Mouse (Mus musculus): ENCODE results near the gene Nol12.

Nol12 gene

GRCm38 (mm10) chr15:78948152-78948725 lies 13.5 kb downstream of the Nol12 start:
- DNase-seq (ENCODE audit: low spot score in 2 of 2), result no peak

- DNase-seq (ENCODE audit: low spot score in 2 of 2), result no peak
Observed at GRCm38 (mm10) chr15:78948883-78949282, 14.2 kb downstream of the Nol12 start.

- no peak for DNase-seq (ENCODE audit: low spot score in 2 of 2)
Observed at GRCm38 (mm10) chr15:78955663-78956062, 20.9 kb downstream of the Nol12 start.

- DNase-seq (ENCODE audit: low spot score in 2 of 2), result no peak
Observed at GRCm38 (mm10) chr15:78956351-78956750, 21.6 kb downstream of the Nol12 start.

GRCm38 (mm10) chr15:78957021-78957420 lies 22.3 kb downstream of the Nol12 start:
- DNase-seq (ENCODE audit: low spot score in 2 of 2), result no peak

GRCm38 (mm10) chr15:78959537-78959936 lies 24.8 kb downstream of the Nol12 start:
- no peak for DNase-seq (ENCODE audit: low spot score in 2 of 2)

GRCm38 (mm10) chr15:78960088-78960487 lies 25.4 kb downstream of the Nol12 start:
- no peak for DNase-seq (ENCODE audit: low spot score in 2 of 2)

GRCm38 (mm10) chr15:78962885-78963284 lies 28.2 kb downstream of the Nol12 start:
- peak; percentile 30 to 42 for DNase-seq (ENCODE audit: low spot score in 2 of 2)

- no peak for DNase-seq (ENCODE audit: low spot score in 2 of 2)
Observed at GRCm38 (mm10) chr15:78971626-78972025, 36.9 kb downstream of the Nol12 start.

GRCm38 (mm10) chr15:78973950-78974349 lies 39.2 kb downstream of the Nol12 start:
- DNase-seq (ENCODE audit: low spot score in 2 of 2), result no peak

- no peak for DNase-seq (ENCODE audit: low spot score in 2 of 2)
Observed at GRCm38 (mm10) chr15:78977676-78978159, 43.0 kb downstream of the Nol12 start.

- no peak for DNase-seq (ENCODE audit: low spot score in 2 of 2)
Observed at GRCm38 (mm10) chr15:78978875-78979274, 44.1 kb downstream of the Nol12 start.

GRCm38 (mm10) chr15:78980084-78980483 lies 45.4 kb downstream of the Nol12 start:
- DNase-seq (ENCODE audit: low spot score in 2 of 2), result no peak

GRCm38 (mm10) chr15:78982658-78983435 lies 48.1 kb downstream of the Nol12 start:
- peak; percentile 29 to 46 for DNase-seq (ENCODE audit: low spot score in 2 of 2)

- peak; percentile 25 to 33 for DNase-seq (ENCODE audit: low spot score in 2 of 2)
Observed at GRCm38 (mm10) chr15:78983436-78984285, 48.9 kb downstream of the Nol12 start.

- DNase-seq (ENCODE audit: low spot score in 2 of 2), result peak in 1 of 2 experiments; percentile 17
Observed at GRCm38 (mm10) chr15:78984286-78984778, 49.6 kb downstream of the Nol12 start.

- DNase-seq (ENCODE audit: low spot score in 2 of 2), result no peak
Observed at GRCm38 (mm10) chr15:78986536-78987220, 51.9 kb downstream of the Nol12 start.

- peak; percentile 85 to 90 for DNase-seq (ENCODE audit: low spot score in 2 of 2)
Observed at GRCm38 (mm10) chr15:78988499-78988971, 53.8 kb downstream of the Nol12 start.

GRCm38 (mm10) chr15:78989152-78990092 lies 54.7 kb downstream of the Nol12 start:
- DNase-seq (ENCODE audit: low spot score in 2 of 2), result no peak

- no peak for DNase-seq (ENCODE audit: low spot score in 2 of 2)
Observed at GRCm38 (mm10) chr15:78990093-78990463, 55.3 kb downstream of the Nol12 start.
